Mouse (Mus musculus): ENCODE data around the gene Metap1. TPM values are rescaled to one million over a fixed set of nuclear protein-coding genes. Genes with fewer than 3 reads are reported as not detected.

The Metap1 gene
- polyA plus RNA-seq, 1 experiment from 2014 or later, result 33.1 TPM

DNA sequence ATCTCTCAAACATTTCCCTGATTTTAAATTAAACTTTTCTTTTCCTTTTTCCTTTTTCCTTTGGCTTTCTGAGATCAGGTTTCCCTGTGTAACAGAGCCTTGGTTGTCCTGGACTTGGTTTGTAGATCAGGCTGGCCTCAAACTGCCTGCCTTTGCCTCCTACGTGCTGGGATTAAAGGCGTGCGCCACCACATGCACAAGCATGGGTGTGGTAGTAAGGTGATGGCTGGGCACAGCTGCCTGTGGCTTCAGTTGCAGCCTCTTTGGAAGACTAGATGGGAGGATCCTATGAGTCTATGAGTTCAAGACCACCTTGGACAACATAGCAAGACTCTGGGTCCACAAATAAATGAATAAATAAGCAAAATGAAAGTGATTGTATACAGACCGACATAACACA lies 34.6 kb upstream of the Metap1 start:
- ATAC-seq, result no peak
- H3K27me3 ChIP-seq (replicated peaks), result 0 out of 2 replicates have a peak, but pooled peaks cover 3% of the 10 kb centered on the region
- H3K4me3 ChIP-seq, result no peak overlapping the region
- H3K9ac ChIP-seq, result no peak overlapping the region
- WGBS (ENCODE audit: insufficient replicate concordance), result 91% methylated on average over 4 of the region's 4 CpGs
- H3K4me1 ChIP-seq, result peaks cover 22% of the 10 kb centered on the region
- no peak overlapping the region for H3K27ac ChIP-seq
- no peaks in the 10 kb centered on the region for H3K36me3 ChIP-seq
- H3K9me3 ChIP-seq (replicated peaks), result no peaks in the 10 kb centered on the region
- no peak overlapping the region for H3K4me2 ChIP-seq

DNA sequence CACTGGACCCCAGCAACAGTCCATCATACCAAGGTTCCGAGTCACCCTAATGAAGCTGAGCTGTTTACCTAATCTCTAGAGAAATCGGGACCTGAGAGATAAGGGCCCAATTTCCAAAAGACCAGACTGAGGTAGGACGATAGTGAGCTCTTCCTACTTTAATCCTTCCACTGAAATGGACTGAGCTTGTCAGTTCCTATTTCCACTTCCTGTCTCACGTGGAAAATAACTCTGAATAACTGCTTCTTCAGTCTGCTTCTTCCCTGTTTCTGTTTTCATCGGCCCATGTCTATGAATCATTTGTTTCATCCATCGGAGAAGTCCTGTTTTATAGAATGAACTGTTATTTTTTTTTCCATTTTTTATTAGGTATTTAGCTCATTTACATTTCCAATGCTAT lies 29.9 kb upstream of the Metap1 start:
- no peak overlapping the region for H3K27ac ChIP-seq
- 0 out of 2 replicates have a peak, but pooled peaks cover 3% of the 10 kb centered on the region for H3K27me3 ChIP-seq (replicated peaks)
- H3K4me1 ChIP-seq, result no peaks in the 10 kb centered on the region
- H3K4me2 ChIP-seq, result no peak overlapping the region
- H3K4me3 ChIP-seq, result no peak overlapping the region
- ATAC-seq, result no peak
- H3K9me3 ChIP-seq (replicated peaks), result no peaks in the 10 kb centered on the region
- 62% methylated on average over 6 of the region's 6 CpGs for WGBS (ENCODE audit: insufficient replicate concordance)
- H3K36me3 ChIP-seq, result no peaks in the 10 kb centered on the region
- H3K9ac ChIP-seq, result no peak overlapping the region

DNA sequence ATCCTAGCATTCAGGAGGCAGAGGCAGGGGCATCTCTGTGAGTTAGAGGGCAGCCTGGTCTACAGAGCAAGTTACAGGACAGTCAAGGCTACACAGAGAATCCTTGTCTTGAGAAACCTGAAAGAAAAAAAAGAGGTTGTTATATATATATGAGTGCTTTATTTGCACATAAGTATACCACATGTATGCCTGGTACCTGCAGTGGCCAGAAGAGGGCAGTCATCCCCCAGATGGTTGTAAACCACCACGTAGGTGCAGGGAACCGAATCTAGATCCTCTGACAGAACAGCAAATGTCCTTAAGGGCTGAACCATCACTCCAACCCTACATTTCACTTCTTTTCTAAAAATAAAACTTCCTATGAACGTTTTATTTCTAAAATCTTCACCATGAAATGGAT lies 28.6 kb upstream of the Metap1 start:
- Histone ChIP-seq H3K9ac (no peak overlapping the region), H3K9me3 (replicated peaks) (no peaks in the 10 kb centered on the region), H3K4me1 (no peaks in the 10 kb centered on the region), H3K27me3 (replicated peaks) (0 out of 2 replicates have a peak, but pooled peaks cover 3% of the 10 kb centered on the region), H3K4me3 (no peak overlapping the region), H3K4me2 (no peak overlapping the region), H3K36me3 (no peaks in the 10 kb centered on the region), H3K27ac (no peak overlapping the region)
- ATAC-seq, result peak; percentile 50; the same call in 1 of the 2 replicates
- 45% methylated on average over 3 of the region's 3 CpGs for WGBS (ENCODE audit: insufficient replicate concordance)

DNA sequence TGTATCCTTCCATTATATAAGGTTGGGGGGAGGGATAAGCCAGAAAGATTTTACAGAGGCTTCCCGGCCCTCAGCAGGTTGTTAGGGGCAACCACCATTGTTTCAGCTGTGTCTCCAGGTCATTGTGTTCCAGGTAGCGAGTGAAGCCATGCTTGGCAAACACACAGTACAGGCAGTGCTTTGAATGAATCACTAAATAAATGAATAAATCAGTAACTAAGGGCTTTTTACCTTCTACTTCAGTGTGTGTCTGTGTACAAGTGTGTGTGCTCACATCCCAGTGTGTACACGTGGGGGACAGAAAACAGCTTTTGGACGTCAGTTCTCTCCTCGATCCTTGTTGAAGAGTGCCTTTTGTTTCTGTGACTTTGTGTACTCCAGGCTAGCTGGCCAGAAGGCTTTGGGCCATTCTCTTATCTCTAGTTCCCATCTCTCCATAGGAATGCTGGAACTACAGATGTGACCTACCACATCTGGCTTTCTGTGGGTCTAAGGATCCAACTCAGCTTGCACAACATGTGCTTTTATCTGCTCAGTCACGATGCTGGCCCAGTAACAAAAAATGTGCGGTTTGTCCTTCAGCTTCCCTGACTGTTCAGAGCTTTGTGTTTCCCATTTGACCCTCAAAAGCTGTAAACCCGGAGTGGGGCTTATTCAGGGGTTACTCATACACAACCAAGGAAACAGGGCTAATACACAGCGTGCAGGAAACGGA lies 26.5 kb upstream of the Metap1 start:
- H3K9ac ChIP-seq, result no peak overlapping the region
- 66% methylated on average over 10 of the region's 10 CpGs for WGBS (ENCODE audit: insufficient replicate concordance)

DNA sequence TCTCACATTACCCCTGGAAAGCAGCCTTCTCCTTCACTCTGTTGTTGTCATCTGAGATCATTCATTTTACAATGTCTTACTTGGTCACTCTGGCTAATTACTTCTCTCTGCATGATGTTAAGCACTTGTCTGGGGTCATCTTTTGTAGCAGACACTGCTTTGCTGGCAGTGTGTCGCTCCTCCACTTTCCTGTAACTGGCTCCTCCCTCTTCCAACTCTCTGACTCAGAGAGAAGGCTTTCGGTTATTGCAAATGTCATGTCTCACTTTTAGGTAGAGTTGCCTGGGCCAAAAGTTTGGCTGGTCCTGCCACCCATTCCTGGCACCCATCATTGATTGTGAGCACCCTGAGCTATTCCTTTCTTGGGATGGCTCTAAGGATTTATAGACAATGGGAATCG lies 25.4 kb upstream of the Metap1 start:
- Histone ChIP-seq H3K4me1 (no peaks in the 10 kb centered on the region), H3K4me3 (no peak overlapping the region), H3K4me2 (no peak overlapping the region), H3K36me3 (no peaks in the 10 kb centered on the region), H3K9ac (no peak overlapping the region), H3K9me3 (replicated peaks) (no peaks in the 10 kb centered on the region), H3K27ac (no peak overlapping the region), H3K27me3 (replicated peaks) (no peaks in the 10 kb centered on the region)
- WGBS (ENCODE audit: insufficient replicate concordance), result 71% methylated on average over 3 of the region's 3 CpGs
- ATAC-seq, result no peak

More for the DNA sequence above, 26.5 kb upstream of the Metap1 start:
- Histone ChIP-seq H3K27me3 (replicated peaks) (0 out of 2 replicates have a peak, but pooled peaks cover 3% of the 10 kb centered on the region), H3K4me1 (no peaks in the 10 kb centered on the region), H3K9me3 (replicated peaks) (no peaks in the 10 kb centered on the region), H3K36me3 (no peaks in the 10 kb centered on the region), H3K4me3 (no peak overlapping the region), H3K4me2 (no peak overlapping the region), H3K27ac (no peak overlapping the region)
- no peak for ATAC-seq

DNA sequence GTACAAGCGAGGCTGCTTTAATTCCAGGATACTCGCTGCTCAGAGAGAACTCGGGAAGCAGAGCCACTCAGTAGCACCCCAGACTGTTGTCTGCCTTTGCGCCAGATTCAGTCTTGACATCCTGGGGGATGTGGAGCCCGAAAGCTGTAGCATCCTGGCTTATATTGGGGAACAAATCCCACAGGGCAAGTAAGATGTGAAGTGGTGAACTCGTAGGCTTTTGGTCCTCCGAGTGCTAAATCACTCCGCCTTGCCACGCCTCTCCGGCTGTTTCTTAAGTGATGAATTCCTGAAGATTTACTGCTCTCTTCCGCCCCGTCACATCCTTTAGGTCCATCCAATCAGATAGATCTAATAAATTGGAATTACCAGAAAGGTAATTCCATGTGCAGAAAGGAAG lies 23.9 kb upstream of the Metap1 start:
- Histone ChIP-seq H3K4me1 (no peaks in the 10 kb centered on the region), H3K27ac (no peak overlapping the region), H3K4me3 (no peak overlapping the region), H3K4me2 (no peak overlapping the region), H3K9ac (no peak overlapping the region), H3K27me3 (replicated peaks) (no peaks in the 10 kb centered on the region), H3K9me3 (replicated peaks) (no peaks in the 10 kb centered on the region), H3K36me3 (no peaks in the 10 kb centered on the region)
- 74% methylated on average over 12 of the region's 12 CpGs for WGBS (ENCODE audit: insufficient replicate concordance)
- ATAC-seq, result no peak

DNA sequence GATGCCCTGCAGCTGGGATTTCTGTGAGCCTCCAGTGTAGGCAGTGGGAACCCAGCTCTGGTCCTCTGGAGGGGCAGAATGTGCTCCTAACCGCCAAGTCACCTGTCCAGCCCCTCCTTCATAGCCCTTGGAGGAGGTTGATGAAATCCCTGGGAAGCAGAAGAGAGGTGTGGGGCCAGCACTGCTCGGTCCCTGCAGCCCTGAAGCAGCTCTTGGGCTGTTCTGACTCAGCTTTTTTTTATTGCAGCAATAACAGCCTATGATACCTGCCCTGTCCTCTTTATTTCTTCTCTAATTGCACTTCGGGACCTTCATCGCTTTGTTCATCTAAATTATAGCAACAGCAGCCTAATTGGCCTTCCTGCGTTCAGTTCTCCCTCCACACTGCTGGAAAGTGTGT lies 21.2 kb upstream of the Metap1 start:
- 68% methylated on average over 5 of the region's 5 CpGs for WGBS (ENCODE audit: insufficient replicate concordance)
- Histone ChIP-seq H3K4me2 (no peak overlapping the region), H3K27ac (no peak overlapping the region), H3K27me3 (replicated peaks) (no peaks in the 10 kb centered on the region; the same call in 1 of the 2 replicates), H3K4me1 (no peaks in the 10 kb centered on the region), H3K36me3 (no peaks in the 10 kb centered on the region), H3K9me3 (replicated peaks) (no peaks in the 10 kb centered on the region), H3K4me3 (no peak overlapping the region), H3K9ac (no peak overlapping the region)
- no peak for ATAC-seq

DNA sequence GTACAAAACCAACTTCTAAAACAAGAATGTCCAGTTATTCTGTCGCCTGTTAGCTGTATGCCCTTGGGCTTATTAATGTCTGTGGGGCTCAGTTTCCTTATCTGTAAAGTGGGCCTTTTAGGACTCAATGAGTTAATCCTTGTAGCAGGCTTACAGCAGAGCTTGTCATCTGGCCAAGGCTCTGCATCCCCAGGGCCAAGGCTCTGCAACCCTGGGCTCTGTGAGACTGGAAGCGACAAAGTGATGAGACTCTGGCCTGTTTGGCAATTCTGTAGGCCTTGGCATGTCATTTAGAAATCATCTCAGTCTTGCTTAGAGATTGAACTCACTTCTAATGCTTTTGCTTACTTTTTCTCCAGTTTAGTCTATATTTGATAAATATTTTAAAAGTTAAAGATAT lies 20.3 kb upstream of the Metap1 start:
- Histone ChIP-seq H3K9me3 (replicated peaks) (no peaks in the 10 kb centered on the region), H3K4me3 (no peak overlapping the region), H3K9ac (no peak overlapping the region), H3K27ac (no peak overlapping the region), H3K36me3 (no peaks in the 10 kb centered on the region), H3K4me2 (no peak overlapping the region), H3K27me3 (replicated peaks) (no peaks in the 10 kb centered on the region; the same call in 1 of the 2 replicates), H3K4me1 (no peaks in the 10 kb centered on the region)
- 85% methylated on average over 2 of the region's 2 CpGs for WGBS (ENCODE audit: insufficient replicate concordance)
- no peak for ATAC-seq

DNA sequence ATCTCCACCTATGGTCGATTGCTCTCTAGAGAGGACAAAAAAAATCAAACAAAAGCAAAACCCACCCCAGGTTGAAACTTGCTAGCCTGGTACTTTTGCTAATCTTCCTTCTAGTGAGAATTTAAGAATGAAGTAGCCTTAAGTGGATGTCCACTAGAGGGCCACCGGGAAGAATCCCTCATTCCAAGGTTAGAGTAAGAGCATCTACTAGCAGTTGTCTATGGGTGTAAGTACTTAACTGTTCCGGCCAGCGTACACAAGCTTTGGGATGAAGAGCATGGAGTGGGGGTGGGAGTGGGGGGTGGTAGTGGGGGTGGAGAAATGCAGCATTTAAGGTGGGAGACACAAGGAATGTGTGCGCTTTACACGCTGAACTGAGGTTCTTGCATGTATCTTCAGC lies 17.4 kb upstream of the Metap1 start:
- Histone ChIP-seq H3K9ac (no peak overlapping the region), H3K4me1 (no peaks in the 10 kb centered on the region), H3K27me3 (replicated peaks) (no peaks in the 10 kb centered on the region; the same call in 1 of the 2 replicates), H3K27ac (no peak overlapping the region), H3K36me3 (no peaks in the 10 kb centered on the region), H3K4me3 (no peak overlapping the region), H3K9me3 (replicated peaks) (no peaks in the 10 kb centered on the region), H3K4me2 (no peak overlapping the region)
- WGBS (ENCODE audit: insufficient replicate concordance), result 50% methylated on average over 6 of the region's 6 CpGs
- ATAC-seq, result no peak

DNA sequence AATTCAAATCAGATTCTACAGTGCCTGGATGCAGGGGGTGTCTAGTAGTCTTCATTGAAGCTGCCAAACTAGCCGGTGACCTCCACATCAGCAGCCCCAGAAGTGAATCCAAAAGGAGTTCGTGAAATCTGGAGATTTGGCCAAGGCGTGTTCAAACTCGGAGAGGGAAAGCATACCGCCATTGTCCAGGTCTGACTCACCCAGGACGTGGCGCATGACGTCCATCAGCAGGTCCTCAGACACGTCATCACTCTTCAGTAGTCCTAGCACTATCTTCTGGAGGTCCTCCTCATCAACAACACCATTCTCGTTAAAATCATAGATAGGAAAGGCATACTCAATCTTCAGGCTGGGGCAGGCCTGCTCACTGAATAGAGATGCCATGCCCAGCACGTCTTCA lies 14.4 kb upstream of the Metap1 start:
- Histone ChIP-seq H3K9ac (no peak overlapping the region), H3K4me2 (no peak overlapping the region), H3K4me1 (no peaks in the 10 kb centered on the region), H3K4me3 (no peak overlapping the region), H3K27me3 (replicated peaks) (no peaks in the 10 kb centered on the region; the same call in 1 of the 2 replicates), H3K36me3 (no peaks in the 10 kb centered on the region), H3K27ac (no peak overlapping the region), H3K9me3 (replicated peaks) (no peaks in the 10 kb centered on the region)
- no peak for ATAC-seq
- 76% methylated on average over 11 of the region's 11 CpGs for WGBS (ENCODE audit: insufficient replicate concordance)

DNA sequence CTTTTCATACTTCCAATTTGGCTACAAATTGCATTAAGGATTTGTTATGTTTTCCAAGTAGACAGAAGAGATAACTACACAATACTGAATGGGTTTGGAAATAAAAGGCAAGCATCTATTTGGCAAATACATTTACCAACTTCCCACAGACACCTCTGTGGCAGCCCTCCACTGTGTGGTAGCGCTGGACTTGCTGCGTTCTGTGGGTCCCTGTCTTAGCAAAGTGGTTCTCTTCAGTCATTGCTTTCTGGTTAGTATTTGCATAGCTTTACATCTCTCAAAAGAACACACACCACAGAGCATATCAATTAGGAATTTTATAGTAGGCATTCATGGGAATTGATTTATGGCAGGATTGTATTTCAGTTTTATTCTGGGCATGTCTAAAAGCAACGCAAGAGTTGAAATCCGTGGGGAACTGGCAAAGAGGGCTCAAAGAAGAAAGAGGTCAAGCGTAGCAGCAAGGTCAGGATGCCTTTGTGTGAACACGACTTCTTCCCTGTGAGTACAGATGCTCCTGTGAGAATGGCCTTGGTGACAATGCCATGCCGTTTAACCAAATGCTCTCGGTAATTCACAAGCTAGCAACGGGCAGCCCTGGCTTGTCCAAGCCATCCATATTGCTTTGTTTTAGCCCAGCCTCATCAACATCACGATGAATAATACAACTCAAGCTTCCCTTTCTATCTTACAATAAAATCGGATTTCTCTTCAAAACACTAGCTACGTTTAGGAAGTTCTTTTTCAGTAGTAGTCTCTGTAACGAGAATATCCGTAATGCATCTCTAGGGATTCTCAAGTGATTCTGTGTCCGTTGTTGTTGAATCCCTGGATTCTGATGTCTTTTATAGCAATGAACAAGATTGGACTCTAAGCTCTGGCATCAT lies 10.8 kb upstream of the Metap1 start:
- no peaks in the 10 kb centered on the region for H3K9me3 ChIP-seq (replicated peaks)
- no peak for ATAC-seq
- no peak overlapping the region for H3K9ac ChIP-seq
- no peaks in the 10 kb centered on the region for H3K36me3 ChIP-seq
- H3K4me3 ChIP-seq, result no peak overlapping the region
- H3K4me1 ChIP-seq, result peaks cover 12% of the 10 kb centered on the region
- 77% methylated on average over 15 of the region's 15 CpGs for WGBS (ENCODE audit: insufficient replicate concordance)
- H3K4me2 ChIP-seq, result no peak overlapping the region
- no peak overlapping the region for H3K27ac ChIP-seq
- no peaks in the 10 kb centered on the region for H3K27me3 ChIP-seq (replicated peaks)

DNA sequence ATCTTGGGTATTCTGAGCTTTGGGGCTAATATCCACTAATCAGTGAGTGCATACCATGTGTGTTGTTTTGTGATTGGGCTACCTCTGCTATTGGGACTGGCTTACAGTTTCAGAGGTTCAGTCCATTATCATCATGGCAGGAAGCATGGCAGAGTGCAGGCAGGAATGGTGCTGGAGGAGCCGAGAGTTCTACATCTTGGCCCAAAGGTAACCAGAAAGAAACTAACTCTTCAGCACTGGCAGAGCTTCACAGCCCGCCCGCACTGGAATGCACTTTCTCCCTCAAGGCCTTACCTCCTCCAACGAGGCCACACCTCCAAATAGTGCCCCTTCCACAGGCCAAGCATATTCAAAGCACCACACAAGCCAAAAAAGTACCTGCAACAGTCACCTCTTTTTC lies 9.4 kb upstream of the Metap1 start:
- Histone ChIP-seq H3K27ac (no peak overlapping the region), H3K27me3 (replicated peaks) (no peaks in the 10 kb centered on the region), H3K9ac (no peak overlapping the region), H3K4me2 (no peak overlapping the region), H3K4me3 (no peak overlapping the region), H3K9me3 (replicated peaks) (no peaks in the 10 kb centered on the region), H3K4me1 (peaks cover 22% of the 10 kb centered on the region), H3K36me3 (no peaks in the 10 kb centered on the region)
- ATAC-seq, result no peak
- WGBS (ENCODE audit: insufficient replicate concordance), result 51% methylated on average over 4 of the region's 4 CpGs
